Mouse (Mus musculus) heart, embryonic 10.5 days (tissue): ENCODE measurements at regions not wholly inside any gene's neighbourhood (a gene's known extent, or its start where the extent isn't known, plus 50 kb on each side); places are given as distances from the start of the nearest gene placed in this dataset.

Experiments
- DNase-seq: peaks from one replicate; pipeline ENCODE4 v3.0.0-alpha.2; 2017; ENCODE audit warnings: low spot score
- H3K27ac ChIP-seq: fragments of 300-500 bp; sonication (generic); 2 replicates; pipeline ENCODE4 v1.5.1; 2016; ENCODE audit warnings: mild to moderate bottlenecking
- H3K27me3 ChIP-seq: fragments of 300-500 bp; sonication (generic); 2 replicates; pipeline ENCODE4 v1.6.1; 2016; ENCODE audit warnings: mild to moderate bottlenecking; ENCODE audit not compliant: poor library complexity, insufficient read depth, severe bottlenecking
- H3K36me3 ChIP-seq: fragments of 300-500 bp; sonication (generic); 2 replicates; pipeline ENCODE4 v1.6.1; 2016; ENCODE audit warnings: mild to moderate bottlenecking, moderate library complexity
- H3K4me1 ChIP-seq: fragments of 300-500 bp; sonication (generic); 2 replicates; pipeline ENCODE4 v1.6.1; 2016; ENCODE audit warnings: mild to moderate bottlenecking
- H3K4me3 ChIP-seq: fragments of 300-500 bp; sonication (generic); 2 replicates; pipeline ENCODE4 v1.5.1; 2016; ENCODE audit warnings: mild to moderate bottlenecking, moderate library complexity
- H3K9me3 ChIP-seq: fragments of 300-500 bp; sonication (generic); 2 replicates; pipeline ENCODE4 v1.6.1; 2016; ENCODE audit warnings: mild to moderate bottlenecking, moderate library complexity
- WGBS: fragments of 180-500 bp; shearing (Covaris S2); methylation state at CpG from one replicate; pipeline ENCODE4 v1.1.7; 2016; 5-methylcytosine and 5-hydroxymethylcytosine counted together

DNA sequence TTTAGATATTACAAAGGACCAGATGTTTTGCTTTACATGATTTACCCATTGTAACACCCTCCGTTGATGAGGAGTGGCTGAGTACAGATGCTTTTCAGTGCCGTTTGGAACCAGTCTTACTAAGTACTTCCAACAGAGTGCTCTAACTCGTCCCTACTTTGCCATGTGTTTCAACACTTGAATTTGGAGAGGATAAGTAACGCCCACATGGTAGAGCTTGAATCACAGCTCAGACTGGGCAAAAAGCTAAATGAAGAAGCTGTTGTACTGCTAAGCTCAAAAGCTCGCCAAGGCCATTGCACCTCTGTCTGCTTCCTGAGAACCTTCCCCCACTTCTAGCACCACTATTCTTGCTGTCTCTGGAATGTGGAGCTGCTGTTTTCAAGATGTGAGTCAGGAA is 471.1 kb downstream of the Nfib start:
- no peak for DNase-seq
- H3K9me3 ChIP-seq: no peaks in the 10 kb centered on the region; the same call in 1 of the 2 replicates
- 54% methylated on average over 5 of the region's 5 CpGs for WGBS
- H3K4me1 ChIP-seq: no peaks in the 10 kb centered on the region; the same call in 1 of the 2 replicates
- H3K36me3 ChIP-seq: peaks cover 7% of the 10 kb centered on the region
- H3K4me3 ChIP-seq: no peak overlapping the region
- H3K27ac ChIP-seq: no peak overlapping the region
- H3K27me3 ChIP-seq: no peaks in the 10 kb centered on the region

- Histone ChIP-seq H3K27me3 (no peaks in the 10 kb centered on the region), H3K4me3 (no peak overlapping the region), H3K27ac (no peak overlapping the region), H3K9me3 (no peaks in the 10 kb centered on the region), H3K4me1 (no peaks in the 10 kb centered on the region), H3K36me3 (no peaks in the 10 kb centered on the region)
- no peak for DNase-seq
- WGBS: 68% methylated on average over 6 of the region's 6 CpGs
Measured at GRCm38 (mm10) chr4:82226197-82227119, 479.1 kb downstream of the Nfib start.

GRCm38 (mm10) chr4:82220724-82221123 is 484.8 kb downstream of the Nfib start:
- WGBS: 76% methylated on average over 8 of the region's 8 CpGs
- H3K4me3 ChIP-seq: no peak overlapping the region
- no peak for DNase-seq
- peak overlapping the region; percentile 48; the same call in 1 of the 2 replicates for H3K27ac ChIP-seq
- H3K36me3 ChIP-seq: no peaks in the 10 kb centered on the region
- no peaks in the 10 kb centered on the region for H3K27me3 ChIP-seq
- H3K4me1 ChIP-seq: peaks cover 16% of the 10 kb centered on the region
- H3K9me3 ChIP-seq: no peaks in the 10 kb centered on the region

DNA sequence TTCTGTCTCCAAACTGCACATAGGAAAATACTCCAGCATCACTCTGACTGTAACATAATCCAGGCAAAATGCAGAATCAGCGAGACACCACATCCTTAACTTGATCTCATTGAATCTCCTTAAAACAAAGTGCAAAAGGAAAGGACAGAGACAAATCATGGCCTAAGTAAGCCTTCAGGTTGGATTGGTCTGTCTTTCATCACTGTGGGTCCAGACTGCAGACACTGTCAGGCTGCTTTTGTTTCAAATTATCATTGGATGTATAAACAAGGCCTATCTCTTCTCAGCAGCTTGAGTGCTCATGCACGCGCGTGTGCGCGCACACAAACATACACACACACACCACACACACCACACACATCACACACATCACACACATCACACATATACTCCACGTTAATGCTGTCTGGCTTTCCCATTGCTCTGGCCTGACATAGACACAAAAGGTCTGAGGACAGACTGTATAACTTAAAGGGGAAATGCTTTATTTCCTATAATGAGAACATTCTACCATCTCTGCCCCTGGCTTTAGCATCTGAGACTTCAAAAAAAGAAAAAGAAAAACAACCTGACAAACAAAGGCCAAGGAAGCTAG is 485.3 kb downstream of the Nfib start:
- WGBS: 62% methylated on average over 7 of the region's 7 CpGs
- DNase-seq: no peak
- Histone ChIP-seq H3K27me3 (no peaks in the 10 kb centered on the region), H3K27ac (peak overlapping the region; percentile 48), H3K4me1 (peaks cover 16% of the 10 kb centered on the region), H3K36me3 (no peaks in the 10 kb centered on the region), H3K9me3 (no peaks in the 10 kb centered on the region), H3K4me3 (no peak overlapping the region)

DNA sequence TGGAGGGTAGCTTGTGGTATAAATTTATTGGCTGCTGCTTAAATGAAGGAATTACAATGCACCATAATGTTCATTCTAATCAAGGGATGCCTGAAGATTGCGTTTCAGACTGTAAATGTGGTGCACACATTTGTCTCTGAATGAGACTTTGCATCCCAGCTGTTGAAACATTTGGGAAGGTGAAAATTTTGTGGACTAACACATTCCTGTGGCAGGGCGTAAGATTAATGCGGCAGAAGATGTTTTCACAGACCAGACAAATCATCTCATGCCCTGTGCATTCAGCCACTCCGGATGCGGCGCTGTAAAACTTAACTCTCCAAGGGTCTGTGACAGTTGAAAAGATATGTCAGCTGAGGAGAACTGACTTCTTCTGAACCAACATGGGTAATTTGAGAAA is 486.9 kb downstream of the Nfib start:
- no peaks in the 10 kb centered on the region for H3K36me3 ChIP-seq
- DNase-seq: no peak
- 80% methylated on average over 6 of the region's 6 CpGs for WGBS
- no peaks in the 10 kb centered on the region for H3K27me3 ChIP-seq
- no peak overlapping the region for H3K27ac ChIP-seq
- no peaks in the 10 kb centered on the region for H3K9me3 ChIP-seq
- no peak overlapping the region for H3K4me3 ChIP-seq
- peaks cover 16% of the 10 kb centered on the region for H3K4me1 ChIP-seq

- no peaks in the 10 kb centered on the region for H3K9me3 ChIP-seq
- no peak overlapping the region for H3K4me3 ChIP-seq
- no peaks in the 10 kb centered on the region for H3K27me3 ChIP-seq
- H3K27ac ChIP-seq: no peak overlapping the region
- H3K36me3 ChIP-seq: no peaks in the 10 kb centered on the region
- no peaks in the 10 kb centered on the region for H3K4me1 ChIP-seq
- no peak for DNase-seq
- WGBS: 91% methylated on average over 1 of the region's 1 CpGs
Measured at GRCm38 (mm10) chr4:82207031-82207430, 498.5 kb downstream of the Nfib start.

DNA sequence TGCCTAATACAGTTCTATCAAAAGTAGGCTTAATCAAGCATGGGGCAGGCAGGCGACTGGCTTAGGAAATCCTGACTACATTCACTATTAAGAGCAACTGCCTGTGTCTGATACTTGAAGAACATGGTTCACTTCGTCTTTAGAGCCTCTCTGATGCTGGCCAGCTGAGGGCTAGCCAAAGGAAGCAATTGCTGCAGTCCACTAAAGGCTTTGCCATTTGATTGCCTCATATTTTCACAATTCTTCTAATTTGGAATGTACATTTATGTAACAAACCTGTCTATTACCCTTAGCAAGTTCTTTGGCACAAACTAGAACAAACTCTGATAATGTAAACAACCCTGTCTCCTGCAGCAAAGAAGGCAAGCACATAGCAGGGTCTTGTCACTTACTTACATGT is 505.2 kb downstream of the Nfib start:
- Histone ChIP-seq H3K27ac (no peak overlapping the region), H3K27me3 (no peaks in the 10 kb centered on the region), H3K36me3 (no peaks in the 10 kb centered on the region), H3K9me3 (no peaks in the 10 kb centered on the region), H3K4me1 (peaks cover 26% of the 10 kb centered on the region; the same call in 1 of the 2 replicates), H3K4me3 (no peak overlapping the region)
- WGBS: 71% methylated on average over 2 of the region's 2 CpGs
- no peak for DNase-seq

DNA sequence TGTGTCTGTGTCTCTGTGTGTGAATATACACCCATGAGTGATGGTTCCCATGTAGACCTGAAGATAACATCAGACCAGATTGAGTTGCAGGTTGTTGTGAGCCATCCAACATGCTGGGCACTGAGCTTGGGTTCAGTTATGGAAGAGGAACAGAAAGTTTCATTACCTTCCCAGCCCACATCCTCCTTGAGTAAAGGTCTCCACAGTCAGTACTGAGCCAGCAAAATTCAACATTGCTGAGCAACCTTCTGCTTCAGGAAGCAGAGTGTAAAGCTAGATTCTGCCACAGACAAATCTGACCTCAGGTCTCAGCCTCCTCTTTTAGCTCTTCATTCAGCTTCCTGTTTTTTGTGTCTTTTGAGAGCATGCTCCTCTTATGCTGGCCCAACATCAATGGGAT is 506.4 kb downstream of the Nfib start:
- H3K27me3 ChIP-seq: no peaks in the 10 kb centered on the region
- no peaks in the 10 kb centered on the region for H3K36me3 ChIP-seq
- H3K4me3 ChIP-seq: no peak overlapping the region
- no peak for DNase-seq
- no peak overlapping the region for H3K27ac ChIP-seq
- peaks cover 29% of the 10 kb centered on the region; the same call in 1 of the 2 replicates for H3K4me1 ChIP-seq
- H3K9me3 ChIP-seq: no peaks in the 10 kb centered on the region

- peak overlapping the region; percentile 60 for H3K27ac ChIP-seq
- WGBS: 36% methylated on average over 6 of the region's 6 CpGs
Measured at GRCm38 (mm10) chr4:82197611-82198010, 507.9 kb downstream of the Nfib start.

DNA sequence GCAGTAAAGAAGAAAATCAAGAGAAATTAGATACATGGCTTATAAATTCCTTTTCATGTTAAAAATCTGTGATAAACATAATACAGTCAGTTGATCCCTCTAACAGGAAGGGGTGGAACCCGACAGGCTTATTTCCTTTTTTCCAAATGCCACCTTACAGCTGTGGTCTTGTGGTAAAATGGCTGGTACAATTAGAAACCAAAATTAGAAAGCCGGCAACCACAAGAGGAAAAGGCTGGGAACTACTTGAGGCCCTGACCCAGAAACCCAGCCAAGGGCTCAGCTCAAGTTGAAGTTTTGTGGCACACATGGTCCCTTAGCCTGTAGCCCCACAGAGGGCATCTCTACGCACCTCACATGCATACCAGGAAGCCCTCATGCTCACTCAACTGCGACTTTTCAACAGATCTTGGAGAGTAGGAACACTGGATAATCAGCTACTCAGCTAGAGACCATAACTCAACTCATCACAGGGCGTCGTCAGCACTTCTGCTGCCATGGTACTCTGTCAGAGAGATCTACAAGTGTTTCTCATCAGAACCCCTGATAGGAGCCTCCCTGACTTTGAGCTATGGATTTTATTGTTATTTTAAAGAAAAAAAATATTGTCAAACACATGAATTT is 509.4 kb downstream of the Nfib start:
- Histone ChIP-seq H3K4me1 (peaks cover 32% of the 10 kb centered on the region; the same call in 1 of the 2 replicates), H3K9me3 (no peaks in the 10 kb centered on the region), H3K27ac (peak overlapping the region; percentile 69), H3K36me3 (no peaks in the 10 kb centered on the region), H3K4me3 (no peak overlapping the region), H3K27me3 (no peaks in the 10 kb centered on the region)
- DNase-seq: peak; percentile 75
- 56% methylated on average over 6 of the region's 6 CpGs for WGBS

More at GRCm38 (mm10) chr4:82197611-82198010, 507.9 kb downstream of the Nfib start:
- Histone ChIP-seq H3K4me1 (peaks cover 32% of the 10 kb centered on the region; the same call in 1 of the 2 replicates), H3K36me3 (no peaks in the 10 kb centered on the region), H3K4me3 (no peak overlapping the region), H3K27me3 (no peaks in the 10 kb centered on the region), H3K9me3 (no peaks in the 10 kb centered on the region)
- DNase-seq: peak; percentile 81

DNA sequence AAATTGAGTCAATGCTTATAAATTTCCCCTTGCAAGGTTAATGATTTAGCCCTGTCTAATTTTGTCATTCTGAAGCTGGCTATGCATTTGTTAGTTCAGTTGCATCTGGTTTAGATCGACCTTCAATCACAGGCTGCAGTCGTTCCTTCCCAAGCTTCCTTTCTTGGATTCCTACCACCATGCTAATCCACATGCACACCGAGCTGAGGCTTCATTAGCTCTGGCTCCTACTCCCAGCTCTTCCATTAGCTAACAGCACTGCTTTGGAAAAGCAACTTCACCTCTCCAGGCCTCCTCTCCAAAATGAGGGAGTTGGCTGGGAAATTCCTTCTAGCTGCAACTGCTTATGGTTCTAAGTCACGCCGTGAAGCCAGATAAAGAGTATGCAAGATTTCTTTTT is 511.6 kb downstream of the Nfib start:
- peak overlapping the region; percentile 56; the same call in 1 of the 2 replicates for H3K27ac ChIP-seq
- H3K27me3 ChIP-seq: no peaks in the 10 kb centered on the region
- WGBS: 65% methylated on average over 5 of the region's 5 CpGs

DNA sequence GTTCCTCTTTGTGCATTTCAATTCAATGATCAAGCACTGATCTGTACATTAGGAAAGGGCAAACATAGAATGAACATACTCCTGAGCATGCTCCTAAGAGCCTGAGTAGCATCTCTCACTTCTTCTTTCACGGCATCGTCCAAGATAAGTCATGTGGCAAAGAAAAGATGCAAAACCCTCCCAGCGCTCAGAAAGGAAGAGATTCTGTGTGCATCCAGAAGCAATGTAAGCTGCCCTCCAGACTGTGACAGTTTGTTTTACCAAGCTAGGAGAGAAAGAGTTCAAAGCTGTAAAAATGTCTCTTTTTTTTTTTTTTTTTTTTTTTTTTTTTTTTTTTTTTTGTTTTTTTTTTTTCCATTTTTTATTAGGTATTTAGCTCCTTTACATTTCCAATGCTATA is 518.7 kb downstream of the Nfib start:
- Histone ChIP-seq H3K36me3 (no peaks in the 10 kb centered on the region), H3K4me1 (peaks cover 4% of the 10 kb centered on the region; the same call in 1 of the 2 replicates), H3K27ac (no peak overlapping the region), H3K9me3 (no peaks in the 10 kb centered on the region), H3K27me3 (no peaks in the 10 kb centered on the region), H3K4me3 (no peak overlapping the region)
- WGBS: 86% methylated on average over 3 of the region's 3 CpGs
- no peak for DNase-seq

More for the DNA sequence above, 511.6 kb downstream of the Nfib start:
- Histone ChIP-seq H3K4me3 (no peak overlapping the region), H3K36me3 (no peaks in the 10 kb centered on the region), H3K4me1 (peaks cover 32% of the 10 kb centered on the region; the same call in 1 of the 2 replicates), H3K9me3 (no peaks in the 10 kb centered on the region)
- no peak for DNase-seq

DNA sequence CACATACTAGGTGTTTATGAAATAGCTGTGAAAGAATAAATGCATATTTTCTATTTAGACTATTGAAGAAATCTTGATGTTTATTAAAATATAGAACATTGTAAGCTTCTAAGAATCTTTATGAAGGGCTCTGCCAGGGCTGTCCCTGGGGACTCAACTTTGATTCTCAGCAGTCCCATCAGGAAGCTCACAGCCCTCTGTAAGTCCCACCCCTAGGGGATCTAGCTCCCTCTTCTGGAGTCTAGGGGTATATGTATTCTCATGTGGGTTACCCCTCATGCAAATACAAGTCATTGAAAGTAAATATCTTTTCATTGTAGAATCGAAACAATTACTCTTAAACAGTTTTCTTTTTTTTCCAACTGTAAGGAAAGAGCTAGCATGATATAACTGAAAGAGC is 521.6 kb downstream of the Nfib start:
- Histone ChIP-seq H3K9me3 (no peaks in the 10 kb centered on the region), H3K36me3 (no peaks in the 10 kb centered on the region), H3K27me3 (no peaks in the 10 kb centered on the region), H3K4me1 (peaks cover 7% of the 10 kb centered on the region; the same call in 1 of the 2 replicates), H3K27ac (no peak overlapping the region), H3K4me3 (no peak overlapping the region)
- WGBS: 82% methylated on average over 1 of the region's 1 CpGs
- no peak for DNase-seq
